ENCODE assay signal across 15 mouse cellular contexts in genomic region chr11:59309976-59310375, GRCm38 (mm10). TPM values are rescaled to one million over a fixed set of nuclear protein-coding genes. Genes with fewer than 3 reads are reported as not detected.
DNase-seq lines count a peak whose midpoint lies in the region; ATAC-seq and TF ChIP-seq lines count a peak whose summit lies in the region.
"Had no signal": no experiment of that assay in that cellular context is flagged by ENCODE, and none has a peak within 500 bp of the region (broad histone marks: within the 10 kb centered on the region; RNA-seq: fewer than 3 reads in every experiment).

No protein-coding gene starts in this region.

- no peak overlapping the region for H3K9ac ChIP-seq in forebrain, embryonic 11.5 days (ENCODE audit: low read length)
- no peak overlapping the region for H3K9ac ChIP-seq in forebrain, embryonic 13.5 days
- no peak overlapping the region; the same call in 1 of the 2 replicates for H3K9ac ChIP-seq in embryonic facial prominence, embryonic 13.5 days
- no peak overlapping the region for H3K9ac ChIP-seq in midbrain, embryonic 16.5 days (ENCODE audit: low read depth, low read length)

- no peak overlapping the region for H3K4me3 ChIP-seq in forebrain, embryonic 11.5 days (ENCODE audit: low read depth, low read length)
- no peak overlapping the region for H3K4me3 ChIP-seq in forebrain, embryonic 13.5 days
- H3K4me3 ChIP-seq in layer of hippocampus, adult 2 months: no peak overlapping the region
- peak overlapping the region; percentile 73; the same call in 1 of the 2 replicates for H3K4me3 ChIP-seq in embryonic facial prominence, embryonic 13.5 days
- H3K4me3 ChIP-seq in midbrain, embryonic 16.5 days (ENCODE audit: low read depth, low read length): no peak overlapping the region

- peak; percentile 60 for DNase-seq in forebrain, embryonic 11.5 days (ENCODE audit: low spot score)
- no peak for DNase-seq in layer of hippocampus, adult 2 months (ENCODE audit: low spot score in 2 of 2)
- DNase-seq in layer of hippocampus, adult 9-11 months: no peak
- no peak for DNase-seq in heart, adult 8-10 months (ENCODE audit: low spot score)
- DNase-seq: adrenal gland, postnatal 25 days; kidney, adult 2 months; spleen, adult 18-20 months had no signal

- H3K9me3 ChIP-seq in forebrain, embryonic 11.5 days (ENCODE audit: control insufficient read depth, low read length): no peaks in the 10 kb centered on the region
- H3K9me3 ChIP-seq in forebrain, embryonic 13.5 days (replicated peaks): no peaks in the 10 kb centered on the region
- H3K9me3 ChIP-seq in embryonic facial prominence, embryonic 13.5 days: no peaks in the 10 kb centered on the region
- H3K9me3 ChIP-seq in midbrain, embryonic 16.5 days (replicated peaks; ENCODE audit: control insufficient read depth, low read length, poor library complexity, severe bottlenecking): no peaks in the 10 kb centered on the region

- no peak for ATAC-seq in forebrain, embryonic 11.5 days (replicated peaks; ENCODE audit: low FRiP score)
- no peak for ATAC-seq in forebrain, embryonic 13.5 days
- no peak for ATAC-seq in embryonic facial prominence, embryonic 13.5 days (ENCODE audit: insufficient number of reproducible peaks, insufficient read depth, low FRiP score, low TSS enrichment, low read depth)
- no peak for ATAC-seq in midbrain, embryonic 16.5 days
- no peak for ATAC-seq in erythroblast, adult 5-6 weeks (replicated peaks; ENCODE audit: low FRiP score, poor library complexity, severe bottlenecking)

- H3K27ac ChIP-seq in forebrain, embryonic 11.5 days (ENCODE audit: low read depth, low read length): peak overlapping the region; percentile 55; the same call in 1 of the 2 replicates
- no peak overlapping the region for H3K27ac ChIP-seq in forebrain, embryonic 13.5 days
- H3K27ac ChIP-seq in layer of hippocampus, adult 2 months: peak overlapping the region; percentile 83
- H3K27ac ChIP-seq in embryonic facial prominence, embryonic 13.5 days: peak overlapping the region; percentile 92
- no peak overlapping the region for H3K27ac ChIP-seq in midbrain, embryonic 16.5 days (ENCODE audit: low read length)

- TF ChIP-seq CTCF in layer of hippocampus, adult 2 months (conservative IDR thresholded peaks at IDR 0.05): no peak

- peaks cover 30% of the 10 kb centered on the region for H3K4me1 ChIP-seq in forebrain, embryonic 11.5 days (replicated peaks; ENCODE audit: control insufficient read depth, insufficient read depth, low read length)
- peaks cover 60% of the 10 kb centered on the region for H3K4me1 ChIP-seq in forebrain, embryonic 13.5 days
- H3K4me1 ChIP-seq in embryonic facial prominence, embryonic 13.5 days: peaks cover 81% of the 10 kb centered on the region
- peaks cover 26% of the 10 kb centered on the region for H3K4me1 ChIP-seq in midbrain, embryonic 16.5 days (ENCODE audit: control insufficient read depth, insufficient read depth, low read length)

- no peaks in the 10 kb centered on the region for H3K36me3 ChIP-seq in forebrain, embryonic 11.5 days (ENCODE audit: control insufficient read depth, insufficient read depth, low read length)
- H3K36me3 ChIP-seq in forebrain, embryonic 13.5 days (ENCODE audit: poor library complexity, severe bottlenecking): no peaks in the 10 kb centered on the region
- no peaks in the 10 kb centered on the region for H3K36me3 ChIP-seq in embryonic facial prominence, embryonic 13.5 days
- no peaks in the 10 kb centered on the region for H3K36me3 ChIP-seq in midbrain, embryonic 16.5 days (ENCODE audit: control insufficient read depth, insufficient read depth, low read length)

- no peak overlapping the region for H3K4me2 ChIP-seq in forebrain, embryonic 11.5 days (ENCODE audit: low read depth, low read length, severe bottlenecking)
- H3K4me2 ChIP-seq in forebrain, embryonic 13.5 days: no peak overlapping the region
- peak overlapping the region; percentile 90 for H3K4me2 ChIP-seq in embryonic facial prominence, embryonic 13.5 days
- H3K4me2 ChIP-seq in midbrain, embryonic 16.5 days (ENCODE audit: low read length): 0 out of 2 replicates have a peak overlapping the region, but pooled peaks have one; percentile 5

- WGBS in forebrain, embryonic 11.5 days: 40% methylated on average over 8 of the region's 8 CpGs
- WGBS in forebrain, embryonic 13.5 days: 19% methylated on average over 8 of the region's 8 CpGs
- 38% methylated on average over 8 of the region's 8 CpGs for WGBS in embryonic facial prominence, embryonic 13.5 days
- WGBS in midbrain, embryonic 16.5 days: 17% methylated on average over 8 of the region's 8 CpGs

- H3K27me3 ChIP-seq in forebrain, embryonic 11.5 days (ENCODE audit: control insufficient read depth, insufficient read depth, low read length): peaks cover 35% of the 10 kb centered on the region
- peaks cover 61% of the 10 kb centered on the region for H3K27me3 ChIP-seq in forebrain, embryonic 13.5 days
- H3K27me3 ChIP-seq in embryonic facial prominence, embryonic 13.5 days: peaks cover 31% of the 10 kb centered on the region
- peaks cover 61% of the 10 kb centered on the region for H3K27me3 ChIP-seq in midbrain, embryonic 16.5 days (ENCODE audit: control insufficient read depth, insufficient read depth, low read depth, low read length)

RNA-seq across cellular contexts. Expression of gene Wnt9a, which starts 3.2 kb away (rescaled TPM):
- polyA plus RNA-seq in forebrain, embryonic 11.5 days (2014; fragmentation: Nextera tagmentation; extraction: Ambion mirVana): 4.3 and 4.7 TPM in 2 replicates
- 1.8 and 2.9 TPM in 2 replicates for polyA plus RNA-seq in forebrain, embryonic 13.5 days (2015; fragmentation: Nextera tagmentation; extraction: Ambion mirVana)
- total RNA-seq in layer of hippocampus, adult 2 months (2021): 1 to 10 TPM; 3.8 TPM
- 6.9 and 7.3 TPM in 2 replicates for polyA plus RNA-seq in embryonic facial prominence, embryonic 13.5 days (2015; fragmentation: Nextera tagmentation; extraction: Ambion mirVana)
- 3.0 and 3.6 TPM in 2 replicates for polyA plus RNA-seq in midbrain, embryonic 16.5 days (2015; fragmentation: Nextera tagmentation; extraction: Ambion mirVana)
- total RNA-seq in erythroblast, adult 5-6 weeks (2015; ENCODE audit: low replicate concordance): not detected in 2 replicates
- not detected in 2 replicates for total RNA-seq in erythroblast, adult 5-6 weeks (2017; ENCODE audit: low replicate concordance)
- 1 to 10 TPM; 4.3 to 4.9 (median 4.6) TPM for total RNA-seq in heart, adult 8-10 months (2022)
- total RNA-seq: megakaryocyte, adult 5-6 weeks had no signal

RNA-seq across cellular contexts. Expression of gene Wnt3a, which starts 19.4 kb away (rescaled TPM):
- 4.9 and 5.9 TPM in 2 replicates for polyA plus RNA-seq in forebrain, embryonic 11.5 days (2014; fragmentation: Nextera tagmentation; extraction: Ambion mirVana)
- 2.3 and 3.4 TPM in 2 replicates for polyA plus RNA-seq in forebrain, embryonic 13.5 days (2015; fragmentation: Nextera tagmentation; extraction: Ambion mirVana)
- total RNA-seq in layer of hippocampus, adult 2 months (2021): under 1 TPM in 1 of 2 experiments, not detected in 1; 0.13 TPM
- polyA plus RNA-seq in embryonic facial prominence, embryonic 13.5 days (2015; fragmentation: Nextera tagmentation; extraction: Ambion mirVana): 3.7 and 4.0 TPM in 2 replicates
- 0.21 and 0.26 TPM in 2 replicates for polyA plus RNA-seq in midbrain, embryonic 16.5 days (2015; fragmentation: Nextera tagmentation; extraction: Ambion mirVana)
- total RNA-seq in erythroblast, adult 5-6 weeks (2015; ENCODE audit: low replicate concordance): not detected in 2 replicates
- total RNA-seq in erythroblast, adult 5-6 weeks (2017; ENCODE audit: low replicate concordance): 0.42 TPM in 1 of 2 replicates, not detected in the other
- not detected for total RNA-seq in heart, adult 8-10 months (2022)
- total RNA-seq: adrenal gland, postnatal 25 days; left cerebral cortex, postnatal 25 days; megakaryocyte, adult 5-6 weeks had no signal
- polyA plus RNA-seq: heart, embryonic 16.5 days; kidney, adult 2 months; liver, embryonic 16.5 days had no signal

Comparison
In these comparisons a context has a peak if more than half of its experiments do, and no peak if none do; other contexts are left out.
1. H3K27ac ChIP-seq: peak in forebrain, embryonic 11.5 days (single experiment), layer of hippocampus, adult 2 months (single experiment) and embryonic facial prominence, embryonic 13.5 days (single experiment); none in forebrain, embryonic 13.5 days (single experiment) and midbrain, embryonic 16.5 days (single experiment).
2. H3K4me2 ChIP-seq: peak in embryonic facial prominence, embryonic 13.5 days (single experiment) and midbrain, embryonic 16.5 days (single experiment); none in forebrain, embryonic 11.5 days (single experiment) and forebrain, embryonic 13.5 days (single experiment).